Mouse (Mus musculus): Measurements from ENCODE around the gene Vmn2r63.
"Not testable (repeated sequence)": the region's sequence is repeated elsewhere in the genome, so short reads cannot be mapped to it uniquely, and the experiment has no call there.

Vmn2r63 gene

GRCm38 (mm10) chr7:42933722-42934121 is at the start of gene Vmn2r63:
TSS of gene Vmn2r63 (minus strand) at chr7:42933822.
- DNase-seq (ENCODE audit: low spot score): not testable (repeated sequence)

- no peak for DNase-seq (ENCODE audit: low spot score)
Measured at GRCm38 (mm10) chr7:42980739-42981138, 47.1 kb upstream of the Vmn2r63 start.

GRCm38 (mm10) chr7:42980098-42980497 is 46.5 kb upstream of the Vmn2r63 start:
- no peak for DNase-seq (ENCODE audit: low spot score)

- no peak for DNase-seq (ENCODE audit: low spot score)
Measured at GRCm38 (mm10) chr7:42965246-42965645, 31.6 kb upstream of the Vmn2r63 start.

- not testable (repeated sequence) for DNase-seq (ENCODE audit: low spot score)
Measured at GRCm38 (mm10) chr7:42898067-42898466, 35.6 kb downstream of the Vmn2r63 start.

- no peak for DNase-seq (ENCODE audit: low spot score)
Measured at GRCm38 (mm10) chr7:42878090-42878489, 55.5 kb downstream of the Vmn2r63 start.

- DNase-seq (ENCODE audit: low spot score): not testable (repeated sequence)
Measured at GRCm38 (mm10) chr7:42866801-42867458, 66.7 kb downstream of the Vmn2r63 start, which contains the start of gene Gm2381. TSS of gene Gm2381 (minus strand) at chr7:42867234.
